Mouse (Mus musculus): Measurements from ENCODE around the gene Tmem26. TPM values are rescaled to one million over a fixed set of nuclear protein-coding genes. Genes with fewer than 3 reads are reported as not detected.

Gene Tmem26
- under 1 TPM in 20 of 26 experiments, not detected in 6; 0.12 to 0.92 (median 0.39) TPM for total RNA-seq (2018; cell fraction: chromatin; rRNA removed)
- total RNA-seq (2018; cell fraction: cytosol; rRNA removed): under 1 TPM; 0.22 to 0.99 (median 0.48) TPM
- 1 to 10 TPM in 2 of 26 experiments, under 1 TPM in 24; 0.28 to 1.5 (median 0.63) TPM for total RNA-seq (2018; cell fraction: nucleus; rRNA removed)
- 0.28 to 0.90 TPM (median 0.66 TPM) in 3 replicates for polyA plus RNA-seq (2018)

DNA sequence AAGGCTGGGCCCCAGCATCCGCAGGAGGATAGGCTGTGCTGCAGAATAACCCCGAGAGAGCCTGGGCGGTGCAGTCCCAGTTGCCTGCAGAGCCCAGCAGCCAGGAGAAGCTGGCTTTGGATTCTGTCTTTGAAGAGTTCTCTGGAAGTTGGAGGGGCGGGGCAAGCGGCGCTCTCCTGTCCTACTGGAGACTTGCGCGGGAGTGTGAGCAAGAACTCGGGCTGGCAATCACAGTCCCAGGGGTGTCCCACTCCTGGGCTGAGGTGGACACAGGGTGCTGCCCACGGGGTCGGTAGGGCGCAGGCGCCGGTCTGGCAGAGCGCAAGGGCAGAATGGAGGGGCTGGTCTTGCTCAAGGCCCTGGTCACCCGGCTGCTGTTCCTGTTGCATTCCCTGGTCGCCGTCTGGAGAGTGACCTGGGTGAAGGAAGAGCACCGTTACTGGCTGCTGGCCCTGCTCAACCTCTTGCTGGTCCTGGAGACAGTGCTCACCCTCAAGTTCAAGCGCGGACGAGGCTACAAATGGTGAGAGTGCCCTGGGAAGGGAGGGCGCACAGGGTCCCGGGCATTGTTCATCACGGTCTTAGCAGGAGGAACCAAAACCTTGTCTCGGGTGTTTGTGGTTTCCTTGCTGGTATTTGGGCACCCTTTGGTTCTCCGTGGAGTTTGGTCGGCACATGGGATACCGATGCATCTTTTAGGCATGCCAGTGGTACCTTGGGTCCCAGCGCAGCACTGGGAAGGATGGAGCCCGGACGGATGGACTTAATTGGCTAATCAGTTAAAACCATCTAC lies at the start of gene Tmem26:
Tmem26 (plus strand) TSS at position 79 of the 793 bp plus-strand sequence.
- no peak within 1 kb of the TSS for H3K4me3 ChIP-seq (ENCODE audit: inconsistent target)
- no peak within 1 kb of the TSS for H3K27ac ChIP-seq
- no peaks in the 10 kb centered on the region for H3K79me2 ChIP-seq (ENCODE audit: inconsistent target)
- 7% methylated on average over 31 of the region's 32 CpGs for WGBS (ENCODE audit: missing documents)
- H3K36me3 ChIP-seq (ENCODE audit: inconsistent target): no peaks in the 10 kb centered on the region

DNA sequence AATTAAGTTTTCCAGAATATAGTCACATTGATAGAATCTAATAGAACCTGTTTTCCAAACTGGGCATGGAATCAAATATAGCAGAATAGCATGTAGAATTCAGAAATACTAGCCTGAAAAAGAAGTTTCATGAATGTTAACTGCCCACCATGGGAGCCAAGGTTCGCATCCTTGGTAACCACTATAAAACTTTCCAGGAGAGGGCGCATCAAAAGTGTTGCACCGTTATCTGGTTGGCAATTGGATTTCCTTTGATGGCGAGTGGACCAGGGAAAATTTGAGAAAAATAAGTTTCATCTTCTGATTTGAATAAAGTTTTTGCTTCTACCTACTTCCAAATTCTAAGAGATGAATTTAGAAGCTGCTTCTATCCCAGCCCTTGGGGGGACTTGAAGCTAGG lies 44.8 kb upstream of the Tmem26 start:
- no peaks in the 10 kb centered on the region for H3K79me2 ChIP-seq (ENCODE audit: inconsistent target)
- WGBS (ENCODE audit: missing documents): 89% methylated on average over 4 of the region's 4 CpGs
- H3K27ac ChIP-seq: no peak overlapping the region
- H3K36me3 ChIP-seq (ENCODE audit: inconsistent target): no peaks in the 10 kb centered on the region
- no peak overlapping the region for H3K4me3 ChIP-seq (ENCODE audit: inconsistent target)

DNA sequence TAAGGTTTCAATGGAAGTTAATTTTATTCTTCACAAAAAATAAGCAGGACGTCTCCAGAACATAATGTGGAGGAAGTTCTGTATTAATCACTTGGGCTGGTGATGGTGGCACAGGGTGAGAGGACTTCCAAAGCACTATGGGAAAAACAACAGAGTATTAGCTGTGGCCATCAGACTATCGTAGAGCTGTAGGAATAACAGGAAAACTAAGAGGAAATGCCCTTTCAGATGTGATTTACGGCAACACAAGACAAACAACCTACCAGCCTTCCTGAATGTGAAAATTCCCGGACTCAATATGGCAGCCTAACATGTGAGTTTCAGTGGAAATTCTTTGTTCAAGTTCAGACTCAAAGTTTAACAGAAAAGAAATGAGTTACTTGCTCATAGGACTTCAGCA lies 42.2 kb upstream of the Tmem26 start:
- WGBS (ENCODE audit: missing documents): 65% methylated on average over 4 of the region's 4 CpGs
- Histone ChIP-seq H3K4me3 (ENCODE audit: inconsistent target) (no peak overlapping the region), H3K79me2 (ENCODE audit: inconsistent target) (no peaks in the 10 kb centered on the region), H3K27ac (no peak overlapping the region), H3K36me3 (ENCODE audit: inconsistent target) (no peaks in the 10 kb centered on the region)

DNA sequence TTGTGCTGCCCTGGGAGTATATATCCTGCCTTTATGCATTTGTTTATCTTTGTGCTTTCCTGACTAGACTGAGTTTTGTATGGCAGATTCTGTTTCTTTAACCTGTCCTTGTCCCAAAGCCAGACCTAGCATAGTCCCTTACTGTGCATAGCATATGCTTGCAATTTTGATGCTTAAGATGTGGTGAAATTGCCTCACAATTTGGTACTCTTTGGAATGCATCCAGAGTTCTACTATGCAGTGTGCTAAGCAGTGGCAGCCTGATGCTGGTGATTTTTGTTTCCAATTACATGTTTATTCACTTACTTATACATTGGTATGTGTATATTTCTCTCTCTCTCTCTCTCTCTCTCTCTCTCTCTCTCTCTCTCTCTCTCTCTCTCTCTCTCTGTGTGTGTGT lies 37.9 kb upstream of the Tmem26 start:
- no peaks in the 10 kb centered on the region for H3K79me2 ChIP-seq (ENCODE audit: inconsistent target)
- H3K36me3 ChIP-seq (ENCODE audit: inconsistent target): no peaks in the 10 kb centered on the region
- no peak overlapping the region for H3K27ac ChIP-seq
- no peak overlapping the region for H3K4me3 ChIP-seq (ENCODE audit: inconsistent target)

DNA sequence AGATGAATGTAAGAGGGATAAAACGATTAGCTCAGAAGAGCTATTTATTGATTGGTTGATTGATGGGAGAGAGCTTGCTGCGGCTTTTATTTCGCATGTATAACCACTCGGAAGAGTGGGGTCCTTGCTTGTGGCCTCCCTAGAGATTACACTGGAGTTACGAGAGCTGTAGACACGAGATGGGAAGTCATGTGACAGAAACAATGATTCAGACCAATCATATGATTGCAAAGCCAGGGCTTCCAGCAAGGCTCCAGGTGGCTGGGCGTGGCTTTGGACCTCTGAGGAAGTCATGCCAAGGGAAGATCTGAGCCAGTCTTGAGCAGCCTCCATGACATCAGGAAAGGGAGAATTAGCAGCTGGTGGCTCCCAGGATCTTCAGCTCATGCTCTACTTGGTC lies 32.3 kb upstream of the Tmem26 start:
- Histone ChIP-seq H3K27ac (no peak overlapping the region), H3K4me3 (ENCODE audit: inconsistent target) (no peak overlapping the region), H3K36me3 (ENCODE audit: inconsistent target) (no peaks in the 10 kb centered on the region), H3K79me2 (ENCODE audit: inconsistent target) (no peaks in the 10 kb centered on the region)
- WGBS (ENCODE audit: missing documents): 90% methylated on average over 7 of the region's 7 CpGs

DNA sequence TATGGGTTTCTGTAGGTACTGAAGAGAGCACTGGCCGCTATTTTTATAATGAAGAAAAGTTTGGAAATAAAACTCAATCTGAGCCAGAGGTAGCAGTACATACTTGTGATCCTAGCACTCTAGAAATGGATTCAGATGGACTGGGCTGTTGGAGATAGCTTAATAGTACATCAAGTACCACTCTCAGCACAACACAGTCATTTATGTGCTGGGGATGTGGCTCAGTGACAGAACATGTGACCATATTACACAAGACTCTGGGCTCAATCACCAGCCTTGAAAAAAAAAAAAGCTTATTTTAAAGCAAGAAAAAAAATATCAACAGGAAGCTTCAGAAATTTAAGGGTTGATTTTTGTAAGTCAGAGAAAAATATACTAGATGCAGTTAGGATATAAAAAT lies 31.0 kb upstream of the Tmem26 start:
- WGBS (ENCODE audit: missing documents): 100% methylated on average over 1 of the region's 1 CpGs
- no peak overlapping the region for H3K27ac ChIP-seq
- H3K4me3 ChIP-seq (ENCODE audit: inconsistent target): no peak overlapping the region
- no peaks in the 10 kb centered on the region for H3K36me3 ChIP-seq (ENCODE audit: inconsistent target)
- no peaks in the 10 kb centered on the region for H3K79me2 ChIP-seq (ENCODE audit: inconsistent target)

GRCm38 (mm10) chr10:68695760-68696336 lies 27.6 kb upstream of the Tmem26 start:
- Histone ChIP-seq H3K27ac (no peak overlapping the region), H3K4me3 (ENCODE audit: inconsistent target) (no peak overlapping the region), H3K79me2 (ENCODE audit: inconsistent target) (no peaks in the 10 kb centered on the region), H3K36me3 (ENCODE audit: inconsistent target) (no peaks in the 10 kb centered on the region)

- 83% methylated on average over 2 of the region's 2 CpGs for WGBS (ENCODE audit: missing documents)
Measured at GRCm38 (mm10) chr10:68704268-68704667, 19.2 kb upstream of the Tmem26 start.

DNA sequence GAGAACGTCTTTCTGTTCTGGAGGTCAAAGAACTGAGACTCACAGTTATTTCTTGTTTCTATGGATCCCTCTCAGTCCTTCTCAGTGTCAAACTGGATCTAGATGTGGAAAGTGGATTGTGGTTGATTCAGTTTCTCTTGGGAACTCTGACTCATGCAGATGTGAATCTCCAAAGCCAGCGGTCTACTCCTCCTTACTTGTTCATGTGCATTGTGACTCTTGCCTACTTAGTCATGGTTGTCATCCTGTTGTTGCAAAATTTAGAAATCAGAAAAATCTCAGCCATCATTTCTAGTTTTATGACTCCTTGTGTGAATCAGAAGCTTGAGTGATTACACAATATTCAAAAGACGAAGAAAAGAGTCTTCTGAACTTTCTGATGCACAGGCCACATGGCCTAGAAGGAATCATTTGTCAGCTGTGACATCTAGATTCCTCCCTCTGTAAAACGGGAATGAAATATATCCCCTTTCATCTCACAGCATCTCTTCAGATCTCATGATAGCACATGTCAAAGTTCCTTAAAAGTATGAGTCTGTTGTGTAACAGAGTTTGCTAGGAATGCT lies 17.9 kb upstream of the Tmem26 start:
- Histone ChIP-seq H3K27ac (no peak overlapping the region), H3K36me3 (ENCODE audit: inconsistent target) (no peaks in the 10 kb centered on the region), H3K4me3 (ENCODE audit: inconsistent target) (no peak overlapping the region), H3K79me2 (ENCODE audit: inconsistent target) (no peaks in the 10 kb centered on the region)
- 69% methylated on average over 4 of the region's 4 CpGs for WGBS (ENCODE audit: missing documents)

More at GRCm38 (mm10) chr10:68704268-68704667, 19.2 kb upstream of the Tmem26 start:
- Histone ChIP-seq H3K79me2 (ENCODE audit: inconsistent target) (no peaks in the 10 kb centered on the region), H3K27ac (no peak overlapping the region), H3K36me3 (ENCODE audit: inconsistent target) (no peaks in the 10 kb centered on the region), H3K4me3 (ENCODE audit: inconsistent target) (no peak overlapping the region)

DNA sequence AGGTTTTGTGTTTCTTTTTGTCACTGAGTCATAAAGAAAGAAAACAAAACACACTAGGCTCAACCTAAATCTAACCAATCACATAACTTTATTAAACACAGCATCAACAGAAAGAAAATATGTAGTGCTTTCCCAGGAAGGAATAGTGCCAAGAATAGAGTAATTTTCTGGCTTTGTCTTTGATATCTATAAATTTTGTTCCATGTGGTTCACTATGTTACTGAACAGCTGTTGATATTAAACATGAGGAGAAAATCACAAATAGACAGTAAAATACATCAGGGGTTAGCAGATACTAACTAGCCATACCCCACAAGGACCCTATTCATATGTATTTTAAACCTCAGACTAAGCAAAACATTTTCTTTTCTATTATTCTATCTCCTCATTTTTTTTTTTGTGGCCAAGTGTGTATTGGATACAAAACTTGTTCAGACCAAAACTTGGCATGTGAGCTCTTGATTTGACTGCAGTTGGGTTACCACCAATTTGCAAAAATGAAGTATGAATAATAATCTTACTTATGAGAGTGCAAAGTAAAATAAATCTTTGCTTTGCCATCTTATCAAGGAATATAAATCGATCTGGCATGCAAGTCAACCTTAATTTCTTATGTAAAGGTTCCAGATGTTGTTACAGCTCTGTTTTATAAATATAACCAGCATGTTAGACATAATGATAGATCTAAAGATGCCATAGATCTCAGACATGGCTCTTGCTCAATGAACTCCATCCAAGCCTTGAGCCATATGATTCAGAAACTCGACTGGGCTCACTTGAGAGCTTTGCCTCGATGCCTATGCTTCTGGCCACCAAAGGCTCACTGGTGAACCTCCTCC lies 16.2 kb upstream of the Tmem26 start:
- WGBS (ENCODE audit: missing documents): 100% methylated on average over 3 of the region's 3 CpGs
- Histone ChIP-seq H3K36me3 (ENCODE audit: inconsistent target) (no peaks in the 10 kb centered on the region), H3K27ac (no peak overlapping the region), H3K79me2 (ENCODE audit: inconsistent target) (no peaks in the 10 kb centered on the region), H3K4me3 (ENCODE audit: inconsistent target) (no peak overlapping the region)

DNA sequence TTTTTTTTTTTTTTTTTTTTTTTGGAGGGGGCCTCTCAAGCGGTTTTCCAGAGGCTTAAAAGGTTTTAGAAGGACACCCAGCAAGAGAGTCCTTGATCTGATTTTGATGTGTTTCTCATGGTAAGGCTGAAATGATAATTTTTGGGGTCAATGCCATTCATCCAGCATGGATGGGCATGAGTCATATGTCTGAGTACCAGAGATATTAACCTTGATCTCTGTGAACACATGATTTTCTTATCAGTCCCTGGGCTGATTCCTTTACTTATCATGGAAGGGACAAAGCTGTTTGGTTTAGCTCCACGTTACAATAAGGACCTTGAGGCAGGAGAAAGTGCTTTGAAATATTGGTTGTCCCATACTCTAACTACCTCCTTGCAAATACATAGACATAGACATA lies 10.5 kb upstream of the Tmem26 start:
- H3K27ac ChIP-seq: no peak overlapping the region
- 100% methylated on average over 2 of the region's 2 CpGs for WGBS (ENCODE audit: missing documents)

DNA sequence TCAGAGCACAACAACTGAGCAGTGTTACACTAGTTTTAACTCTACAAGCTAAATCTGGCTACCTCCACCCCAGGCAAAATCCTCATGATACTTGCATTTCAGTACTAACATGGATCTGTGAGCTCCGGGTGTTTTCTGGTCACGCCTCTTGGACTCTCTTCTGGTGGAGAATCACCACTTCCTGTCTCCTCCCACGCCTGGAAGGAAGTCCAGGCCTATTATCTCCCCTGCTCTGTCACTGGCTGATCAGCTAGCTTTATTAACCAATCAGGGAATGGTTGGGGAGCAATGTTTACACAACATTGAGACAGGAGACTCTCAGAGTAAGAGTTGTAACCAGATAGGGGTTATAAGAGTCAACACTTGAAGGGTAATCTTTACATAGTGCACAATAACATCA lies 9.1 kb upstream of the Tmem26 start:
- 79% methylated on average over 3 of the region's 3 CpGs for WGBS (ENCODE audit: missing documents)
- H3K4me3 ChIP-seq (ENCODE audit: inconsistent target): no peak overlapping the region
- no peaks in the 10 kb centered on the region for H3K79me2 ChIP-seq (ENCODE audit: inconsistent target)
- H3K36me3 ChIP-seq (ENCODE audit: inconsistent target): no peaks in the 10 kb centered on the region
- no peak overlapping the region for H3K27ac ChIP-seq

More for the DNA sequence above, 10.5 kb upstream of the Tmem26 start:
- no peaks in the 10 kb centered on the region for H3K36me3 ChIP-seq (ENCODE audit: inconsistent target)
- H3K79me2 ChIP-seq (ENCODE audit: inconsistent target): no peaks in the 10 kb centered on the region
- no peak overlapping the region for H3K4me3 ChIP-seq (ENCODE audit: inconsistent target)

GRCm38 (mm10) chr10:68715396-68715795 lies 8.1 kb upstream of the Tmem26 start:
- WGBS (ENCODE audit: missing documents): 55% methylated on average over 3 of the region's 3 CpGs
- no peak overlapping the region for H3K27ac ChIP-seq
- H3K36me3 ChIP-seq (ENCODE audit: inconsistent target): no peaks in the 10 kb centered on the region
- no peaks in the 10 kb centered on the region for H3K79me2 ChIP-seq (ENCODE audit: inconsistent target)
- H3K4me3 ChIP-seq (ENCODE audit: inconsistent target): no peak overlapping the region

DNA sequence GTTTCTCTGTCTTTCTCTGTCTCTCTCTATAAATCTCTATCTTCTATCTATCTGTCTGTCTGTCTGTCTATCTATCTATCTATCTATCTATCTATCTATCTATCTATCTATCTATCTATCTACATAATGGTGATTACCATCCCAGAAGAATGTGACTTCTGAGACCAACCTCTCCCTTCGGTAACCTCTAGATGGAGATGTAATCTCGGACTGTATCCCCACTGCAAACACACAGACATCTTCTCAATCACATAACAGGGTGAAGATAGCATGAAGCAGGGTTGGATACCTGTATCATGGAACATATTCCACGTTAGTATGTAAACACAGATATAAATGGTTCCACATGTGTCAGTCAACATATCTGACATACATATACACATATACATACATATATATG lies 5.1 kb upstream of the Tmem26 start:
- Histone ChIP-seq H3K79me2 (ENCODE audit: inconsistent target) (no peaks in the 10 kb centered on the region), H3K36me3 (ENCODE audit: inconsistent target) (no peaks in the 10 kb centered on the region), H3K27ac (no peak overlapping the region), H3K4me3 (ENCODE audit: inconsistent target) (no peak overlapping the region)
- 87% methylated on average over 3 of the region's 3 CpGs for WGBS (ENCODE audit: missing documents)
